Mouse (Mus musculus): ENCODE measurements around the gene Cryl1.

Cryl1 gene

GRCm38 (mm10) chr14:57234711-57235110 lies 163.6 kb downstream of the Cryl1 start:
- DNase-seq (ENCODE audit: low spot score in 2 of 2) = no peak

- DNase-seq (ENCODE audit: low spot score in 2 of 2) = no peak
These were observed 167.9 kb downstream of the Cryl1 start for GRCm38 (mm10) chr14:57230264-57231015.
